Mouse (Mus musculus): Measurements from ENCODE around the gene Axin2.

DNA sequence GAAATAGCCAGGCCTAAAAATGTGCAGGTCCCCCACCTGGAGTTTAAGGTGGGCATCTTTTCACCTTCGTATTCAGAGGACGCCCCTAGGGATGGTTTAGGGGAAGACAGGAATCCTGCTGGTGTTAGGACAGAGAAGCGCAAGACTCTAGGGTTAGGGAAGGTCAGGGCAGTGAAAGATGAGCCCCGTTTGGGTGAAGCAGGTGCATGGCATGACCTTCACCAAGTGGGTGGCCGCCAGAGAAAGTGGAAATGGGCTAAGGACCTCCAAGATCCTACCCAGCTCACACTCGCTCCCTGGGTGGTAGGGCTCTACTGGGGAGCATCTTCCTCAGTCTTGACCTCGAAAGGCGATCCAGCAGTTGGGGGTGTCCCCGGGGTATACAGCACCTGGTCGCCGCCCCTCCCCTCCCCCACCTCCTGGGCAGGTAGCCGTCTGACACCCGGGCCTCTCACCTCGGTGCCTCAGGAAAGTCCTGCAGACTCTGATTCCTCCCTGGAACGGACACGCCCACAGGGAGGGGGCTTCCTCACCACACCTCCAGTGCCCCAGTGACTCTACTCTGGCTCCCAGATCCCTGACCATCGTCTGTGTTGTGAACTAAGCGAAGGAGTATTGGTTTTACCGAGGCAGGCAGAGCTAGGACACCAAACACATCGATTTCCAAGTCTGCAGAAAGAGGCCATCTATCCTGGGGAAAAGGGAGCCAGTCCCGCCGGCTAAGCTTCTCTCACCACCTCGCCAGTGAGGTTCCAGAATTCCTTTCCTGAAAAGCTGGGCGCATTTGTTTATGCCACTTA lies 10.6 kb upstream of the Axin2 start:
- TF ChIP-seq CTCF (IDR thresholded peaks at IDR 0.05) (no peak), EP300 (IDR thresholded peaks at IDR 0.05) (no peak)
